Mouse (Mus musculus): ENCODE measurements around the gene Ica1.

Gene Ica1

GRCm38 (mm10) chr6:8778296-8778649 lies at the start of gene Ica1:
Ica1 (minus strand) TSS chr6:8778488.
- DNase-seq (ENCODE audit: low read depth, low spot score), result no peak

GRCm38 (mm10) chr6:8819866-8820265 lies 41.6 kb upstream of the Ica1 start:
- DNase-seq (ENCODE audit: low read depth, low spot score), result no peak

- no peak for DNase-seq (ENCODE audit: low read depth, low spot score)
These were observed 36.2 kb upstream of the Ica1 start for GRCm38 (mm10) chr6:8814332-8815002.

GRCm38 (mm10) chr6:8802561-8803150 lies 24.4 kb upstream of the Ica1 start:
- DNase-seq (ENCODE audit: low read depth, low spot score), result no peak

- DNase-seq (ENCODE audit: low read depth, low spot score), result no peak
These were observed 14.1 kb upstream of the Ica1 start for GRCm38 (mm10) chr6:8792385-8792784.

- no peak for DNase-seq (ENCODE audit: low read depth, low spot score)
These were observed 13.5 kb upstream of the Ica1 start for GRCm38 (mm10) chr6:8791781-8792180.

GRCm38 (mm10) chr6:8780618-8781017 lies 2.3 kb upstream of the Ica1 start:
- no peak for DNase-seq (ENCODE audit: low read depth, low spot score)

- peak; percentile 63 for DNase-seq (ENCODE audit: low read depth, low spot score)
These were observed 635 bp downstream of the Ica1 start for GRCm38 (mm10) chr6:8777411-8778295.

- no peak for DNase-seq (ENCODE audit: low read depth, low spot score)
These were observed 6.7 kb downstream of the Ica1 start for GRCm38 (mm10) chr6:8771539-8771938.

GRCm38 (mm10) chr6:8770341-8770740 lies 7.9 kb downstream of the Ica1 start:
- no peak for DNase-seq (ENCODE audit: low read depth, low spot score)

- no peak for DNase-seq (ENCODE audit: low read depth, low spot score)
These were observed 8.5 kb downstream of the Ica1 start for GRCm38 (mm10) chr6:8769803-8770202.

GRCm38 (mm10) chr6:8766652-8767051 lies 11.6 kb downstream of the Ica1 start:
- DNase-seq (ENCODE audit: low read depth, low spot score), result no peak

- no peak for DNase-seq (ENCODE audit: low read depth, low spot score)
These were observed 12.5 kb downstream of the Ica1 start for GRCm38 (mm10) chr6:8765801-8766200.

- DNase-seq (ENCODE audit: low read depth, low spot score), result no peak
These were observed 13.2 kb downstream of the Ica1 start for GRCm38 (mm10) chr6:8765064-8765463.

- DNase-seq (ENCODE audit: low read depth, low spot score), result no peak
These were observed 17.5 kb downstream of the Ica1 start for GRCm38 (mm10) chr6:8760708-8761294.

- DNase-seq (ENCODE audit: low read depth, low spot score), result no peak
These were observed 18.4 kb downstream of the Ica1 start for GRCm38 (mm10) chr6:8759901-8760300.

GRCm38 (mm10) chr6:8755760-8756276 lies 22.5 kb downstream of the Ica1 start:
- no peak for DNase-seq (ENCODE audit: low read depth, low spot score)

GRCm38 (mm10) chr6:8754486-8754885 lies 23.8 kb downstream of the Ica1 start:
- DNase-seq (ENCODE audit: low read depth, low spot score), result no peak

GRCm38 (mm10) chr6:8753723-8754036 lies 24.6 kb downstream of the Ica1 start:
- DNase-seq (ENCODE audit: low read depth, low spot score), result no peak

GRCm38 (mm10) chr6:8752984-8753722 lies 25.1 kb downstream of the Ica1 start:
- no peak for DNase-seq (ENCODE audit: low read depth, low spot score)

- no peak for DNase-seq (ENCODE audit: low read depth, low spot score)
These were observed 33.4 kb downstream of the Ica1 start for GRCm38 (mm10) chr6:8744886-8745285.
